Mouse (Mus musculus) erythroblast, embryonic 14.5 days (primary cell): ENCODE results near the gene Plpp3. TPM values are rescaled to one million over a fixed set of nuclear protein-coding genes. Genes with fewer than 3 reads are reported as not detected.
A peak's percentile ranks its signal among the peaks of the same experiment; 100 is the strongest.

ENCODE experiments used
- H3K27me3 ChIP-seq: 2 replicates; pipeline ENCODE4 v1.6.1; 2012; ENCODE audit warnings: inconsistent platforms; ENCODE audit not compliant: control insufficient read depth
- H3K36me3 ChIP-seq: 2 replicates; pipeline ENCODE4 v1.6.1; 2012; ENCODE audit warnings: mild to moderate bottlenecking, inconsistent platforms; ENCODE audit not compliant: control insufficient read depth
- H3K4me1 ChIP-seq: 2 replicates; pipeline ENCODE4 v1.6.1; 2012; ENCODE audit warnings: inconsistent platforms; ENCODE audit not compliant: control insufficient read depth
- H3K4me3 ChIP-seq: replicated peaks from 2 replicates; pipeline ENCODE3; 2012; ENCODE audit warnings: moderate library complexity, mild to moderate bottlenecking, inconsistent platforms
- H3K9me3 ChIP-seq: 2 replicates; pipeline ENCODE4 v1.6.1; 2012; ENCODE audit warnings: low read length, inconsistent platforms, mixed read lengths; ENCODE audit not compliant: control insufficient read depth
- GATA1 ChIP-seq: IDR thresholded peaks from 2 replicates; pipeline ENCODE4 v1.6.1; 2012; ENCODE audit warnings: low read length, inconsistent platforms, mixed read lengths
- TAL1 ChIP-seq: IDR thresholded peaks from 3 replicates; pipeline ENCODE4 v1.6.1; 2012; ENCODE audit warnings: low read length, inconsistent platforms, mixed read lengths
- polyA plus RNA-seq: library from polyadenylated mRNA; stranded (reverse); fragments of >175 nt; gene quantifications from 2 replicates; pipeline ENCODE4 v1.2.3, GENCODE M21; 2012

The Plpp3 gene
- polyA plus RNA-seq, 1 experiment: 0.03 TPM

GRCm38 (mm10) chr4:105169093-105169571 is 12.0 kb downstream of the Plpp3 start:
- H3K4me3 ChIP-seq: no peak overlapping the region
- TF ChIP-seq GATA1 (no peak), TAL1 (no peak)
- H3K9me3 ChIP-seq: no peaks in the 10 kb centered on the region
- H3K4me1 ChIP-seq: no peaks in the 10 kb centered on the region
- H3K27me3 ChIP-seq: no peaks in the 10 kb centered on the region
- H3K36me3 ChIP-seq: no peaks in the 10 kb centered on the region

- H3K9me3 ChIP-seq: no peaks in the 10 kb centered on the region
- no peaks in the 10 kb centered on the region for H3K4me1 ChIP-seq
- H3K36me3 ChIP-seq: no peaks in the 10 kb centered on the region
- H3K4me3 ChIP-seq: no peak overlapping the region
- TF ChIP-seq TAL1: no peak
- TF ChIP-seq GATA1: no peak
- H3K27me3 ChIP-seq: no peaks in the 10 kb centered on the region
Measured at GRCm38 (mm10) chr4:105169826-105170810, 13.0 kb downstream of the Plpp3 start.

GRCm38 (mm10) chr4:105170811-105171401 is 13.8 kb downstream of the Plpp3 start:
- no peaks in the 10 kb centered on the region for H3K36me3 ChIP-seq
- H3K9me3 ChIP-seq: no peaks in the 10 kb centered on the region
- no peaks in the 10 kb centered on the region for H3K27me3 ChIP-seq
- TF ChIP-seq GATA1 (no peak), TAL1 (no peak)
- H3K4me1 ChIP-seq: no peaks in the 10 kb centered on the region
- H3K4me3 ChIP-seq: no peak overlapping the region

GRCm38 (mm10) chr4:105171432-105171831 is 14.3 kb downstream of the Plpp3 start:
- no peaks in the 10 kb centered on the region for H3K27me3 ChIP-seq
- no peak overlapping the region for H3K4me3 ChIP-seq
- TF ChIP-seq TAL1 (no peak), GATA1 (no peak)
- H3K36me3 ChIP-seq: no peaks in the 10 kb centered on the region
- H3K4me1 ChIP-seq: no peaks in the 10 kb centered on the region
- no peaks in the 10 kb centered on the region for H3K9me3 ChIP-seq

GRCm38 (mm10) chr4:105174778-105175177 is 17.6 kb downstream of the Plpp3 start:
- no peaks in the 10 kb centered on the region for H3K27me3 ChIP-seq
- no peaks in the 10 kb centered on the region for H3K9me3 ChIP-seq
- H3K4me1 ChIP-seq: no peaks in the 10 kb centered on the region
- TF ChIP-seq GATA1 (no peak), TAL1 (no peak)
- no peak overlapping the region for H3K4me3 ChIP-seq
- no peaks in the 10 kb centered on the region for H3K36me3 ChIP-seq

GRCm38 (mm10) chr4:105175255-105176035 is 18.3 kb downstream of the Plpp3 start:
- Histone ChIP-seq H3K36me3 (no peaks in the 10 kb centered on the region), H3K27me3 (no peaks in the 10 kb centered on the region), H3K4me3 (no peak overlapping the region), H3K4me1 (no peaks in the 10 kb centered on the region), H3K9me3 (no peaks in the 10 kb centered on the region)
- TF ChIP-seq TAL1 (no peak), GATA1 (0 out of 2 replicates have a peak, but pooled peaks have one; percentile 9)

- H3K4me3 ChIP-seq: no peak overlapping the region
- no peaks in the 10 kb centered on the region for H3K36me3 ChIP-seq
- H3K27me3 ChIP-seq: no peaks in the 10 kb centered on the region
- no peaks in the 10 kb centered on the region for H3K4me1 ChIP-seq
- H3K9me3 ChIP-seq: no peaks in the 10 kb centered on the region
- TF ChIP-seq GATA1 (no peak), TAL1 (no peak)
Measured at GRCm38 (mm10) chr4:105181014-105181658, 24.0 kb downstream of the Plpp3 start.

GRCm38 (mm10) chr4:105181659-105182167 is 24.6 kb downstream of the Plpp3 start:
- no peak for TF ChIP-seq GATA1
- no peak for TF ChIP-seq TAL1
- H3K9me3 ChIP-seq: no peaks in the 10 kb centered on the region
- H3K4me3 ChIP-seq: no peak overlapping the region
- no peaks in the 10 kb centered on the region for H3K36me3 ChIP-seq
- no peaks in the 10 kb centered on the region for H3K27me3 ChIP-seq
- H3K4me1 ChIP-seq: no peaks in the 10 kb centered on the region
